Comparison of ENCODE assay signal across 22 mouse cellular contexts in the genomic region with DNA sequence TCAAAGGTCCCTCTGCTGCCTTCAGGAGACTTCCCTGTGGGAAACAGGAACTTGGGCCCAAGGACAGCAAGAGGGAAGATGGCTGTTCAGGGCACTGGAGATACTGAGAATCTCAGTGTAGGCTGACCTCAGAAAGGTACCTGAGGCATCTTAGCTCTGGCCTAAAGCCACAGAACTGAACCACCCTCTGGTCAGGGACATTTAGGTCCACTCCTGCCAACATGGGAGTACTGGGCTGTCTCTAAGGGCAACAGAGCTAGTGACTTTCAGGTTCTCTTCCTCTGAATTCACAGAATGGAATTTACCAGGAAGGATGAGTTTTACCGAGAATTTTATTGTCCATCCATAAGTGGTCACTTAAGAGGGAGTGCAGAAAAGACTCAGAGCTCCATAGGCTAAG.
"Had no signal": no experiment of that assay in that cellular context is flagged by ENCODE, and none has a peak within 500 bp of the region (broad histone marks: within the 10 kb centered on the region; RNA-seq: fewer than 3 reads in every experiment).

No protein-coding gene starts in this region.

- ATAC-seq: hindbrain, embryonic 16.5 days; inflammation-experienced regulatory T-cells, adult 6 months; intestine, embryonic 15.5 days; intestine, postnatal 0 days; liver, postnatal 0 days had no signal

- H3K36me3 ChIP-seq: heart, embryonic 13.5 days; heart, embryonic 15.5 days; hindbrain, embryonic 10.5 days; hindbrain, embryonic 12.5 days; intestine, embryonic 15.5 days; limb, embryonic 10.5 days; limb, embryonic 12.5 days; liver, embryonic 13.5 days; liver, embryonic 15.5 days had no signal

- H3K27me3 ChIP-seq: heart, embryonic 15.5 days; hindbrain, embryonic 12.5 days; intestine, embryonic 15.5 days; liver, embryonic 13.5 days; liver, embryonic 15.5 days had no signal

- H3K9me3 ChIP-seq: heart, embryonic 13.5 days; heart, embryonic 15.5 days; hindbrain, embryonic 10.5 days; hindbrain, embryonic 12.5 days; intestine, embryonic 15.5 days; limb, embryonic 10.5 days; limb, embryonic 12.5 days; liver, embryonic 13.5 days; liver, embryonic 15.5 days had no signal

- H3K4me2 ChIP-seq: heart, embryonic 11.5 days; heart, embryonic 13.5 days; heart, embryonic 15.5 days; hindbrain, embryonic 12.5 days; hindbrain, embryonic 14.5 days; intestine, embryonic 15.5 days; limb, embryonic 12.5 days; liver, embryonic 13.5 days; liver, embryonic 15.5 days had no signal

- H3K4me1 ChIP-seq: heart, embryonic 15.5 days; liver, embryonic 13.5 days; liver, embryonic 15.5 days had no signal

- H3K27ac ChIP-seq: gastrocnemius, adult 2 months; heart, adult 2 months; heart, embryonic 13.5 days; heart, embryonic 15.5 days; hindbrain, embryonic 10.5 days; hindbrain, embryonic 12.5 days; hindbrain, embryonic 14.5 days; intestine, embryonic 15.5 days; layer of hippocampus, adult 2 months; left cerebral cortex, adult 2 months; limb, embryonic 10.5 days; limb, embryonic 12.5 days; liver, embryonic 13.5 days; liver, embryonic 15.5 days had no signal

- H3K9ac ChIP-seq: heart, embryonic 13.5 days; heart, embryonic 15.5 days; hindbrain, embryonic 12.5 days; hindbrain, embryonic 14.5 days; intestine, embryonic 15.5 days; limb, embryonic 12.5 days; liver, embryonic 13.5 days; liver, embryonic 15.5 days; liver, postnatal 0 days had no signal

- H3K4me3 ChIP-seq: gastrocnemius, adult 2 months; heart, adult 2 months; heart, embryonic 13.5 days; heart, embryonic 15.5 days; hindbrain, embryonic 10.5 days; hindbrain, embryonic 12.5 days; intestine, embryonic 15.5 days; layer of hippocampus, adult 2 months; left cerebral cortex, adult 2 months; limb, embryonic 10.5 days; limb, embryonic 12.5 days; liver, embryonic 13.5 days; liver, embryonic 15.5 days had no signal

- DNase-seq: gastrocnemius, postnatal 10 days; gastrocnemius, postnatal 25 days; heart, adult 2 months; liver; liver, embryonic 13.5 days; liver, postnatal 0 days had no signal
